Mouse (Mus musculus) olfactory bulb, adult 2 months (tissue): Measurements from ENCODE around the gene Inka1.

Source experiments
- CTCF ChIP-seq: fragments of 200-500 bp; IDR thresholded peaks from 2 replicates; pipeline ENCODE4 v1.5.1; 2012; ENCODE audit warnings: low read depth, mild to moderate bottlenecking, low read length, moderate library complexity; ENCODE audit not compliant: insufficient read depth
- POLR2A ChIP-seq: fragments of 200-500 bp; IDR thresholded peaks from 2 replicates; pipeline ENCODE4 v1.6.1; 2012; ENCODE audit warnings: mild to moderate bottlenecking, low read depth, low read length, moderate library complexity; ENCODE audit not compliant: insufficient read depth

- no peak for TF ChIP-seq POLR2A
- no peak for TF ChIP-seq CTCF
Observed at GRCm38 (mm10) chr9:108010385-108010784, 24.7 kb upstream of the Inka1 start.
